Mouse (Mus musculus) kidney, adult 8-10 months (tissue): ENCODE data around the gene Sytl1.
A peak's percentile ranks its signal among the peaks of the same experiment; 100 is the strongest.

Source experiments
- DNase-seq, 2 experiments: peaks; one replicate each; pipeline ENCODE4 v3.0.0; 2022

The Sytl1 gene

GRCm38 (mm10) chr4:133278067-133278466 is 15.2 kb upstream of the Sytl1 start:
- no peak for DNase-seq

DNA sequence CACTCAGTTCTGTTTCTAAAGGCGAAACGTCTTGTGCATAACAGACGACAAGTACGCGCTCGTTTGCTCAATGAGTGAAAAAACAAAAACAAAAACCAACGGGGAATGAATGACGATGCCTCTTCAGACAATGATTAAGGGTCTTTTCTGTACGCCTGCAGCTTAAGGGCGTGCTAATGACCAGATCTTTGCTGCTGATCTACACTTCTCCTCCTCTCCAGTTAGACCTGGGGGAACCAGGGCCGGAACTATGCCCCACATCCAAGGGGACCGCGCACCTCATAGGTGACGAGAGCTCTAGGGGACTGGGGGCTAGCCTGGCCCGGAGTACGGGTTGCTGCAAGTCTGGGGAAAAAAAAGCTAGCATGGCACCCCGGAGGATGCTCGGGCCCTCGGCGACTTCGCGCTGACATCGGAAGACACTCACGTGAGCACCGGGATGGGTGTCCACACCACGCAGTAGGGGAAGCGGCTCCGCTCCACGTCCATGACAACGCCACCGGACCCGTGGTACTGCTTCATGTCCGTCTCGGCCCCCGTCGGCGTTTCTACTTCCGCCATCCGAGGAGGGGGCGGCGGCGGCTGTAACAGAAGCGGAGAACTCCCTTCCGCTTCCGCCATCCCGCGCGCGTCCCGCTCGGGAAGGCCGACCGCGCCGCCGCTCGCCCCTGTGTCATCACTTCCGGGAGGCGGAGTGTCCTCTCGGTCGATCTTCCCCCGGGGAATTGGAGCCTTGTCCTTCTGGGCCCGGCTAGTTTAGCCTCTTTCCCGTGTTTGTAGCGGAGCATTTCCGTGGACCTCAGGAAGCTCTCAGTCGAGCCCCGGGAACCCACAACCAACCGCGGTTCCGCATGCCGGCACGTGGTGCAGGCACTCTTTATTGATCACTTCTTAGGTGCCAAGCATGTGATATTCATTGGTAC is 14.5 kb upstream of the Sytl1 start, which contains the start of gene Tmem222:
Tmem222 (minus strand) TSS at position 689 of the 923 bp plus-strand sequence.
- DNase-seq, result peak; percentile 95 to 97

- DNase-seq, result no peak
Measured at GRCm38 (mm10) chr4:133270929-133271328, 8.0 kb upstream of the Sytl1 start.

- no peak for DNase-seq
Measured at GRCm38 (mm10) chr4:133269596-133269995, 6.7 kb upstream of the Sytl1 start.

DNA sequence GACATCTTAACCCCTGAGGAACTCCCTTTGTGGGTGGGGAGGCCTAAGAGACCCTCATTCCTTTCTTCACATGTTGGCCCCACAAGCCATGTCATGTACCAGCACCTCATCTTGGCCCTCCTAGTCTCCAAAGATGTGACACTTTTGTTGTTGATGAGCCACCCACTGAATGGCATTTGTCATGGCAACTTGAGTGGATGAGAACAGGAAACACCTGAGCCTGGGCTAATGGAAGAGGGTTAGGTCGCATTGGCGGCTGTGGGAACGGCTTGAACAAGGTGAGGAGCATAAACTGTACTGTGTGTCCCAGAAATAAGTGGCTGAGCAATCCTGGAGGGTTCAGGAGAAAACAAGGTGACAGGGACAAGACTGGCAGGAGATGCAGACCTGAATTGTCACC is 6.0 kb upstream of the Sytl1 start:
- no peak for DNase-seq

DNA sequence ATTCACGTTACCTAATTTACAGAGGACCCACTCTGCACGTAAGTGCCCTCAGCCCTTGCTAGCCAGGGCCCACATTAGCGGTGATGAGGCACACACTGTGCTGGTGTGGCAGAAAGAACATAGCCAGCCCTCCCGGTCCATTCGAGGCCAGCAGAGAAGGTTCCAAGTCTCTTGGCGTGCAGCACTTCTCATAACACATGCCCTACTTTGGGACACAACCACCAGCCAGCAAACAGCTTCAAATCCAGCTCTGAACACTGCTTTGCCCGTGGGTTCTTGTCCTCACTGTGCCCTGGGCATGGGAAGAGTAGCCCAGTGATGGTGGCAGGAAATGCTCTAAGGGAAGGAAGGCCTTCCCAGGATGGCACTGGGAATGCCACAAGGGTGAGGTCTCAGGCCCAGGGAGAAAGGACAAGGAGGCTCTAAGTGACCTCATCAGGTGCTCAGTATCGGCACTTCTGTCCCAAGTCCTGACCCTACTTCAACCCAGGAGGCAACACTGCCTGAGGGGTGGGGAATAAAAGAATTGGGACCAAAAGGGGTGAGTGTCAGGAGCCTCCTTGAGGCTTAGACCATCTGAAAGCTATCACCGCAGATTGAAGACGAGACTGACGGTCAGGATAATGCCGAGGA is 3.5 kb upstream of the Sytl1 start:
- DNase-seq, result no peak

GRCm38 (mm10) chr4:133265759-133266158 is 2.8 kb upstream of the Sytl1 start:
- DNase-seq, result no peak

DNA sequence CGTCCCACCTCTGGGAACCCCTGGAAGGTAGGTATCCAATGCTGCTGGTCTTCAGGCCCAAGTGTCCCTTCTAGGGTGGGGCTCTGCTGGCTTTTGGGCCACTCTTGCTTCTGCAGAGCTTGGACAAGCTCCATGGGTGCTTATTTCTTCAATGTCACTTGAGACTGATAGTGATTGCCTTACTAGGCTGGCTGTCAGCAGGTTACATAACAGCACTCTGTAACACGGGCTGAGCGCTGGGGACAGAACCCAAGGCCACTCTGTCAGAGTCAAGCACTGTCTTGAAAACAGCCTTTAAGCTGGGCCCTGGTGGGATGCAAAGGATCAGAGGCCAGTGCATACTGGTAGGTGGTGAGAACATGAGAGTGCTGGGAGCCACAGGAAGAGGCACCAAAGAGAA is 2.4 kb upstream of the Sytl1 start:
- DNase-seq, result no peak

GRCm38 (mm10) chr4:133264559-133264958 is 1.6 kb upstream of the Sytl1 start:
- no peak for DNase-seq

GRCm38 (mm10) chr4:133263756-133264155 is 843 bp upstream of the Sytl1 start:
- DNase-seq, result no peak

- DNase-seq, result no peak
Measured at GRCm38 (mm10) chr4:133262375-133262765, 543 bp downstream of the Sytl1 start.

GRCm38 (mm10) chr4:133261641-133262374 is 1.1 kb downstream of the Sytl1 start:
- no peak for DNase-seq

- DNase-seq, result no peak
Measured at GRCm38 (mm10) chr4:133257798-133258408, 5.0 kb downstream of the Sytl1 start.

GRCm38 (mm10) chr4:133257230-133257629 is 5.7 kb downstream of the Sytl1 start:
- DNase-seq, result peak; percentile 36 to 53

DNA sequence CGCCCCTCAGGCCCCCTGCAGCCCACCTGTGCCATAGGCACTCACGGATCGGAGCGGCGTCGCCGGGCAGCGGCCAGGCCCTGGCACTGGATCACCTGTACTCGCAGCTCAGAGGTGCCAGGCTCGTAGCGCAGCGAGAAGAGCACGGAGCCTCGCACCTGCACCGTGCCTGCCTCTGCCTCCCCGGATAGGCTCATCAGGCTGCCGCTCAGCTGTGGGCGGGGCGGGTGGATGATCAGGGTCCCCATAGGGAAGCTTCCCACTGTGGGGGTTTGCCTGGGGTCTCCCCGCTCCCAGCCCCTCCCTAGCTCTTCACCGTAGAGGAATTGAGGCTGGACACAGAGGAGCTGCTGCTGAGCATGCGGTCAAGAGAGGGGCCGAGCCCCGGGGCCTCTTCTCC is 6.1 kb downstream of the Sytl1 start:
- DNase-seq, result no peak

GRCm38 (mm10) chr4:133255392-133255791 is 7.5 kb downstream of the Sytl1 start:
- no peak for DNase-seq

- DNase-seq, result no peak
Measured at GRCm38 (mm10) chr4:133253412-133253811, 9.5 kb downstream of the Sytl1 start.

GRCm38 (mm10) chr4:133252089-133252488 is 10.8 kb downstream of the Sytl1 start:
- DNase-seq, result no peak

- DNase-seq, result no peak
Measured at GRCm38 (mm10) chr4:133251214-133251613, 11.7 kb downstream of the Sytl1 start.

- peak; percentile 53 to 83 for DNase-seq
Measured at GRCm38 (mm10) chr4:133250609-133251008, 12.3 kb downstream of the Sytl1 start.

- no peak for DNase-seq
Measured at GRCm38 (mm10) chr4:133247806-133248449, 15.0 kb downstream of the Sytl1 start.

DNA sequence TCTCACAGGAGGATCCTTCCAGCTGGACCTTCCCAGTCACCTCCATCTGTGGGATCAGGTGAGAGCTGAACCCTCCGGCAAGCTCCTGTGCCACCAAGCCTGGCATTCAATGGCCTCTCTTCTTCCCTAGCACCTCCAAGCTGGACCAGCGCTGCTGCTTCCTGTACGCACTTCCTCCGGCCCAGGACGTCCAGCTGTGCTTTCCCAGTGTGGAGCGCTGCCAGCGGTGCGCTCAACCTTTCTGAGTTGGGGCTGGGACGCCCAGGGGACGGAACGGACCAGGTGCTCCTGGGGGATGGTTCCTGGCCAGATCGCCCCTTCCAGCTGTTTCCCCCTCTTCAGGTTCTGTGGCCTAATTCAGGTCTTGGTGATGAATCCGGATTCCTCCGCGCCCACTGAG is 15.8 kb downstream of the Sytl1 start:
- DNase-seq, result peak in 1 of 2 experiments; percentile 38
